ENCODE assay signal across 15 mouse cellular contexts in the genomic region with DNA sequence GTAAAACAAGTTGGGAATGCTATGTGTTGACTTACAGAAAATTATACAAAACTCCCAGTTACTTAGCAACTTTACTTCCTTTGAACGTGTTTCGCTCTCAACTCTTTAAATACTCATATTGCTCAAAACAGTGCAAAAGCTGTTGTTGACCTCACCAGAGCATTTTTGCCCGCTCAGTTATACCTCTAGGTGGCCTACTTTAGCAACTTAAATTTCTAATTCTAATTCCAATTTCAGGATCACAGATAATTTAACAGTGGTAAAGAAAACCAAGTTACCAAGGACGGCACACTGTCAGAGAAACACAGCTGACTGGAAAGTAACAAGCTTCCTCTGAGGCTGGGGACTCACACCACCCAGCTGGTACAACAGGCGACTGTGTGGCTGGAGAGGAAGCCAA. TPM values are rescaled to one million over a fixed set of nuclear protein-coding genes. Genes with fewer than 3 reads are reported as not detected.
DNase-seq lines count a peak whose midpoint lies in the region; ATAC-seq and TF ChIP-seq lines count a peak whose summit lies in the region.
"Had no signal": no experiment of that assay in that cellular context is flagged by ENCODE, and none has a peak within 500 bp of the region (broad histone marks: within the 10 kb centered on the region; RNA-seq: fewer than 3 reads in every experiment).

No protein-coding gene starts in this region.

- POLR2A ChIA-PET in Patski (lab: Charles Lee), result no interaction called here

- peak; percentile 25 for DNase-seq in lung, postnatal 10 days
- no peak for DNase-seq in lung, postnatal 4 days
- DNase-seq in Patski (ENCODE audit: low read depth, low spot score), result no peak
- peak; percentile 21 for DNase-seq in lung, postnatal 36 days
- DNase-seq in spleen, postnatal 14 days (ENCODE audit: low spot score in 2 of 2), result no peak
- no peak for DNase-seq in hindbrain, embryonic 14.5 days (ENCODE audit: low spot score)
- DNase-seq: adrenal gland, postnatal 10 days; cerebellum, adult 8-10 months; heart, adult 11 months; layer of hippocampus, adult 9-11 months had no signal

- 0 out of 2 replicates have a peak, but pooled peaks cover 6% of the 10 kb centered on the region for H3K4me1 ChIP-seq in intestine, postnatal 0 days (replicated peaks; ENCODE audit: control insufficient read depth, insufficient read depth, low read length)
- no peaks in the 10 kb centered on the region for H3K4me1 ChIP-seq in intestine, embryonic 16.5 days (ENCODE audit: control insufficient read depth, insufficient read depth, low read length)
- no peaks in the 10 kb centered on the region for H3K4me1 ChIP-seq in hindbrain, embryonic 14.5 days (replicated peaks; ENCODE audit: control insufficient read depth, insufficient read depth, low read length)
- H3K4me1 ChIP-seq: midbrain, embryonic 10.5 days; neural tube, embryonic 13.5 days had no signal

- H3K4me2 ChIP-seq in intestine, postnatal 0 days (replicated peaks; ENCODE audit: low read depth), result no peak overlapping the region
- no peak overlapping the region for H3K4me2 ChIP-seq in intestine, embryonic 16.5 days (ENCODE audit: low read depth, low read length)
- no peak overlapping the region for H3K4me2 ChIP-seq in hindbrain, embryonic 14.5 days (replicated peaks)
- H3K4me2 ChIP-seq: neural tube, embryonic 13.5 days had no signal

- H3K27ac ChIP-seq in intestine, postnatal 0 days (ENCODE audit: low read depth, low read length), result peak overlapping the region; percentile 28; the same call in 1 of the 2 replicates
- no peak overlapping the region for H3K27ac ChIP-seq in intestine, embryonic 16.5 days (ENCODE audit: low read length)
- no peak overlapping the region for H3K27ac ChIP-seq in hindbrain, embryonic 14.5 days
- H3K27ac ChIP-seq: midbrain, embryonic 10.5 days; neural tube, embryonic 13.5 days had no signal

- H3K4me3 ChIP-seq in intestine, postnatal 0 days (ENCODE audit: low read depth, low read length), result no peak overlapping the region
- H3K4me3 ChIP-seq in intestine, embryonic 16.5 days (ENCODE audit: low read length), result no peak overlapping the region
- H3K4me3 ChIP-seq in hindbrain, embryonic 14.5 days (replicated peaks; ENCODE audit: low read length), result no peak overlapping the region
- H3K4me3 ChIP-seq: midbrain, embryonic 10.5 days; neural tube, embryonic 13.5 days had no signal

- no peaks in the 10 kb centered on the region for H3K9me3 ChIP-seq in intestine, postnatal 0 days (ENCODE audit: control insufficient read depth)
- H3K9me3 ChIP-seq in intestine, embryonic 16.5 days (ENCODE audit: control insufficient read depth, low read length), result no peaks in the 10 kb centered on the region
- H3K9me3 ChIP-seq in hindbrain, embryonic 14.5 days (ENCODE audit: control insufficient read depth, low read length), result no peaks in the 10 kb centered on the region
- H3K9me3 ChIP-seq: G1E; midbrain, embryonic 10.5 days; neural tube, embryonic 13.5 days had no signal

- H3K27me3 ChIP-seq in intestine, postnatal 0 days (replicated peaks; ENCODE audit: control insufficient read depth, insufficient read depth, low read length), result no peaks in the 10 kb centered on the region
- H3K27me3 ChIP-seq in intestine, embryonic 16.5 days (replicated peaks; ENCODE audit: control insufficient read depth, insufficient read depth, low read length), result no peaks in the 10 kb centered on the region
- no peaks in the 10 kb centered on the region for H3K27me3 ChIP-seq in Patski
- H3K27me3 ChIP-seq in hindbrain, embryonic 14.5 days (ENCODE audit: control insufficient read depth, insufficient read depth, low read length), result no peaks in the 10 kb centered on the region
- H3K27me3 ChIP-seq: neural tube, embryonic 13.5 days had no signal

- H3K36me3 ChIP-seq in intestine, postnatal 0 days (ENCODE audit: control insufficient read depth, insufficient read depth), result no peaks in the 10 kb centered on the region; the same call in 1 of the 2 replicates
- H3K36me3 ChIP-seq in intestine, embryonic 16.5 days (ENCODE audit: control insufficient read depth, insufficient read depth, low read length), result no peaks in the 10 kb centered on the region
- H3K36me3 ChIP-seq in hindbrain, embryonic 14.5 days (replicated peaks; ENCODE audit: control insufficient read depth, insufficient read depth), result peaks cover 65% of the 10 kb centered on the region

- H3K9ac ChIP-seq in intestine, postnatal 0 days (ENCODE audit: low read depth, low read length), result no peak overlapping the region
- H3K9ac ChIP-seq in intestine, embryonic 16.5 days (ENCODE audit: low read depth, low read length), result no peak overlapping the region
- H3K9ac ChIP-seq in hindbrain, embryonic 14.5 days, result no peak overlapping the region
- H3K9ac ChIP-seq: neural tube, embryonic 13.5 days had no signal

- CTCF ChIA-PET in Patski (lab: Charles Lee), result interaction anchor here (1.1 to 2.5 kb wide), 5 partner anchors 10 to 90 kb away, joined by 3 to 16 read pairs (median 4); no protein-coding TSS in a partner anchor

- ATAC-seq in intestine, postnatal 0 days, result no peak
- no peak for ATAC-seq in intestine, embryonic 16.5 days
- no peak for ATAC-seq in Patski
- no peak for ATAC-seq in hindbrain, embryonic 14.5 days (ENCODE audit: low FRiP score)

- peak; percentile 40 for TF ChIP-seq CTCF in intestine, postnatal 0 days (IDR thresholded peaks at IDR 0.05; ENCODE audit: low read depth)
- peak; percentile 30 for TF ChIP-seq CTCF in Patski (IDR thresholded peaks at IDR 0.05)

- in situ Hi-C loops in Patski (cut with MboI; ENCODE audit: low pct_unique_long_range_greater_than_20kb), result no loop called here

- 79% methylated on average over 5 of the region's 5 CpGs for WGBS in intestine, postnatal 0 days
- 81% methylated on average over 5 of the region's 5 CpGs for WGBS in intestine, embryonic 16.5 days
- WGBS in hindbrain, embryonic 14.5 days, result 89% methylated on average over 5 of the region's 5 CpGs

RNA-seq across cellular contexts. Expression of a gene that starts 33.7 kb away (rescaled TPM):
- polyA plus RNA-seq in intestine, postnatal 0 days (2015; fragmentation: Nextera tagmentation; extraction: Ambion mirVana), result 38.7 and 40.7 TPM in 2 replicates
- 50.0 and 54.6 TPM in 2 replicates for polyA plus RNA-seq in intestine, embryonic 16.5 days (2015; fragmentation: Nextera tagmentation; extraction: Ambion mirVana)
- 125 TPM for polyA plus RNA-seq in Patski (2021)
- polyA plus RNA-seq in hindbrain, embryonic 14.5 days (2014; fragmentation: Nextera tagmentation; extraction: Ambion mirVana), result 51.2 and 55.1 TPM in 2 replicates

Comparison
In these comparisons a context has a peak if more than half of its experiments do, and no peak if none do; other contexts are left out.
1. DNase-seq: peak in lung, postnatal 10 days (single experiment) and lung, postnatal 36 days (single experiment); none in lung, postnatal 4 days (0 of 2), Patski (single experiment), spleen, postnatal 14 days (0 of 2) and hindbrain, embryonic 14.5 days (single experiment).